ENCODE assay signal across 19 mouse cellular contexts in genomic region chr11:88660404-88660803, GRCm38 (mm10). TPM values are rescaled to one million over a fixed set of nuclear protein-coding genes. Genes with fewer than 3 reads are reported as not detected.
DNase-seq lines count a peak whose midpoint lies in the region; ATAC-seq and TF ChIP-seq lines count a peak whose summit lies in the region.
"Had no signal": no experiment of that assay in that cellular context is flagged by ENCODE, and none has a peak within 500 bp of the region (broad histone marks: within the 10 kb centered on the region; RNA-seq: fewer than 3 reads in every experiment).

No protein-coding gene starts in this region.

- H3K4me2 ChIP-seq in forebrain, embryonic 13.5 days = no peak overlapping the region
- no peak overlapping the region for H3K4me2 ChIP-seq in forebrain, postnatal 0 days (ENCODE audit: low read depth)
- H3K4me2 ChIP-seq in limb, embryonic 12.5 days = no peak overlapping the region
- H3K4me2 ChIP-seq: liver, embryonic 13.5 days; midbrain, embryonic 15.5 days had no signal

- no peak overlapping the region for H3K9ac ChIP-seq in forebrain, embryonic 13.5 days
- no peak overlapping the region for H3K9ac ChIP-seq in forebrain, postnatal 0 days
- H3K9ac ChIP-seq in limb, embryonic 12.5 days (replicated peaks) = no peak overlapping the region
- H3K9ac ChIP-seq: liver, embryonic 13.5 days; midbrain, embryonic 15.5 days had no signal

- no peak for TF ChIP-seq POLR2A in cortical plate, adult 2 months (IDR thresholded peaks at IDR 0.05; ENCODE audit: extremely low read depth, insufficient read depth, low read length)

- 0 out of 2 replicates have a peak overlapping the region, but pooled peaks have one; percentile 27 for H3K27ac ChIP-seq in forebrain, embryonic 13.5 days
- H3K27ac ChIP-seq in forebrain, postnatal 0 days (ENCODE audit: low read depth, low read length) = no peak overlapping the region; the same call in 1 of the 2 replicates
- H3K27ac ChIP-seq in limb, embryonic 12.5 days = peak overlapping the region; percentile 8; the same call in 1 of the 2 replicates
- no peak overlapping the region for H3K27ac ChIP-seq in limb, embryonic 10.5 days
- peak overlapping the region; percentile 92 for H3K27ac ChIP-seq in cortical plate, adult 2 months (ENCODE audit: insufficient read depth, low read length)
- H3K27ac ChIP-seq: midbrain, embryonic 15.5 days had no signal

- peaks cover 43% of the 10 kb centered on the region for H3K36me3 ChIP-seq in forebrain, embryonic 13.5 days (ENCODE audit: poor library complexity, severe bottlenecking)
- no peaks in the 10 kb centered on the region for H3K36me3 ChIP-seq in forebrain, postnatal 0 days (ENCODE audit: insufficient read depth)
- peaks cover 45% of the 10 kb centered on the region for H3K36me3 ChIP-seq in limb, embryonic 12.5 days
- peaks cover 97% of the 10 kb centered on the region for H3K36me3 ChIP-seq in limb, embryonic 10.5 days
- H3K36me3 ChIP-seq: midbrain, embryonic 15.5 days had no signal

- no peak overlapping the region for H3K4me3 ChIP-seq in forebrain, embryonic 13.5 days
- H3K4me3 ChIP-seq in forebrain, postnatal 0 days (ENCODE audit: low read depth, low read length) = no peak overlapping the region
- no peak overlapping the region for H3K4me3 ChIP-seq in limb, embryonic 12.5 days (replicated peaks)
- H3K4me3 ChIP-seq in limb, embryonic 10.5 days = no peak overlapping the region
- H3K4me3 ChIP-seq in cortical plate, adult 2 months (ENCODE audit: insufficient read depth, low read length) = no peak overlapping the region
- H3K4me3 ChIP-seq: heart, adult 2 months; liver, embryonic 13.5 days; midbrain, embryonic 15.5 days had no signal

- 87% methylated on average over 9 of the region's 9 CpGs for WGBS in forebrain, embryonic 13.5 days
- 79% methylated on average over 9 of the region's 9 CpGs for WGBS in forebrain, postnatal 0 days
- 72% methylated on average over 9 of the region's 9 CpGs for WGBS in limb, embryonic 12.5 days
- WGBS in limb, embryonic 10.5 days = 91% methylated on average over 9 of the region's 9 CpGs

- no peaks in the 10 kb centered on the region for H3K27me3 ChIP-seq in forebrain, embryonic 13.5 days
- no peaks in the 10 kb centered on the region for H3K27me3 ChIP-seq in forebrain, postnatal 0 days (ENCODE audit: insufficient read depth, low read length)
- no peaks in the 10 kb centered on the region for H3K27me3 ChIP-seq in limb, embryonic 12.5 days
- no peaks in the 10 kb centered on the region for H3K27me3 ChIP-seq in limb, embryonic 10.5 days (ENCODE audit: low read depth, poor library complexity, severe bottlenecking)
- H3K27me3 ChIP-seq: liver, embryonic 13.5 days; midbrain, embryonic 15.5 days had no signal

- no peaks in the 10 kb centered on the region for H3K9me3 ChIP-seq in forebrain, embryonic 13.5 days (replicated peaks)
- H3K9me3 ChIP-seq in forebrain, postnatal 0 days (ENCODE audit: low read length) = no peaks in the 10 kb centered on the region
- H3K9me3 ChIP-seq in limb, embryonic 12.5 days = no peaks in the 10 kb centered on the region
- no peaks in the 10 kb centered on the region for H3K9me3 ChIP-seq in limb, embryonic 10.5 days (replicated peaks)
- H3K9me3 ChIP-seq: G1E; liver, embryonic 13.5 days; midbrain, embryonic 15.5 days had no signal

- peaks cover 35% of the 10 kb centered on the region for H3K4me1 ChIP-seq in forebrain, embryonic 13.5 days
- no peaks in the 10 kb centered on the region for H3K4me1 ChIP-seq in forebrain, postnatal 0 days (ENCODE audit: insufficient read depth)
- H3K4me1 ChIP-seq in limb, embryonic 12.5 days (replicated peaks) = peaks cover 34% of the 10 kb centered on the region
- H3K4me1 ChIP-seq in limb, embryonic 10.5 days = peaks cover 17% of the 10 kb centered on the region; the same call in 1 of the 2 replicates
- H3K4me1 ChIP-seq in cortical plate, adult 2 months (ENCODE audit: control insufficient read depth, insufficient read depth, low read length) = 0 out of 2 replicates have a peak, but pooled peaks cover 1% of the 10 kb centered on the region

- no peak for DNase-seq in forebrain, postnatal 0 days
- DNase-seq in kidney, adult 9 months = peak; percentile 47
- no peak for DNase-seq in kidney, postnatal 10 days
- no peak for DNase-seq in limb, embryonic 10.5 days (ENCODE audit: low spot score)
- DNase-seq in urinary bladder, postnatal 36 days (ENCODE audit: low spot score in 2 of 2) = no peak
- DNase-seq: adrenal gland, postnatal 10 days; cerebellum, adult 11 months; cerebellum, postnatal 10 days; gastrocnemius, postnatal 14 days; heart, adult 2 months; heart, postnatal 36 days; layer of hippocampus, postnatal 36 days; liver, embryonic 13.5 days had no signal

- no peak for ATAC-seq in forebrain, embryonic 13.5 days
- ATAC-seq in forebrain, postnatal 0 days = no peak
- ATAC-seq in limb, embryonic 12.5 days (ENCODE audit: insufficient number of reproducible peaks, insufficient read depth, low FRiP score, low TSS enrichment, low read depth) = no peak
- ATAC-seq: activated CD4-positive, CD25-positive, alpha-beta regulatory T cell, adult 4 months; midbrain, embryonic 15.5 days had no signal

- TF ChIP-seq CTCF in forebrain, postnatal 0 days (IDR thresholded peaks at IDR 0.05; ENCODE audit: low read depth) = no peak
- TF ChIP-seq CTCF in cortical plate, adult 2 months (IDR thresholded peaks at IDR 0.05; ENCODE audit: extremely low read depth, insufficient read depth, low read length) = no peak

RNA-seq across cellular contexts. Expression of gene Msi2, which starts 57.9 kb away (rescaled TPM):
- polyA plus RNA-seq in forebrain, embryonic 13.5 days (2015; fragmentation: Nextera tagmentation; extraction: Ambion mirVana) = 31.5 and 36.5 TPM in 2 replicates
- 81.4 and 107 TPM in 2 replicates for total RNA-seq in forebrain, postnatal 0 days (2014; rRNA removed)
- polyA plus RNA-seq in forebrain, postnatal 0 days (2015; fragmentation: Nextera tagmentation; extraction: Ambion mirVana) = 9.8 and 18.5 TPM in 2 replicates
- 16.8 and 24.0 TPM in 2 replicates for polyA plus RNA-seq in limb, embryonic 12.5 days (2016; fragmentation: Nextera tagmentation; extraction: Ambion mirVana)
- polyA plus RNA-seq in limb, embryonic 10.5 days (2016; fragmentation: Nextera tagmentation; extraction: Ambion mirVana) = 16.8 and 18.1 TPM in 2 replicates
- 57.1 and 57.5 TPM in 2 replicates for polyA plus RNA-seq in cortical plate, adult 2 months (2012; rRNA removed)

Comparison
In these comparisons a context has a peak if more than half of its experiments do, and no peak if none do; other contexts are left out.
1. H3K27ac ChIP-seq: peak in forebrain, embryonic 13.5 days (single experiment), limb, embryonic 12.5 days (single experiment) and cortical plate, adult 2 months (single experiment); none in forebrain, postnatal 0 days (single experiment) and limb, embryonic 10.5 days (single experiment).